Mouse (Mus musculus): ENCODE measurements around the gene Gbx1.

GRCm38 (mm10) chr5:24510635-24511034, 16.4 kb downstream of the Gbx1 start:
- TF ChIP-seq CTCF (IDR thresholded peaks at IDR 0.05; ENCODE audit: low read depth) = peak; percentile 73
- no peak for TF ChIP-seq EP300 (optimal IDR thresholded peaks at IDR 0.05)

Data from stomach, postnatal 0 days (tissue).